Mouse (Mus musculus): Measurements from ENCODE around the gene Siae. TPM values are rescaled to one million over a fixed set of nuclear protein-coding genes. Genes with fewer than 3 reads are reported as not detected.

The Siae gene
- polyA plus RNA-seq, 1 experiment from 2014 or later, result 8.6 TPM

DNA sequence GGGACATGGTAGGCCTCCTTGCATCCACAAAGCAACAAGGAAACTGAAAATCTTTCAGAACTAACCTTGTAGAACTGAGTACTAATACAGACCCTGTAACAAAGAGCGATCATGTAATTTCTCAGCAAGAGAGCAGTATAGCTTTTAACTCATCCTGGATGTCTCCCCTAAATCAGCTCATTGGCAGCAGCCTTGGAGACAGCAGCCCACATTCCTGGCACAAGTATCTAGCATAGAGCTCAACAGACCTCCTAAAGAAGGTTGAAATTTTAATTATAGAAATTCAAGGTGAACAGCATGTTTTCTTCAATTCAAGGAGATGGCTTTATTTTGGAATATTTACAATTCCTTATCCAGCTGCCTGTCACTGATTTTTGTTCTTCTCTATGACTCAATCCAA, 125.6 kb downstream of the Siae start:
- no peak overlapping the region for H3K27ac ChIP-seq (ENCODE audit: low read depth, low read length)
- DNase-seq (ENCODE audit: low spot score) (no peak), ATAC-seq (replicated peaks; ENCODE audit: low FRiP score) (no peak)
- H3K36me3 ChIP-seq (ENCODE audit: control insufficient read depth, insufficient read depth, low read length), result no peaks in the 10 kb centered on the region
- H3K9ac ChIP-seq (ENCODE audit: low read depth, low read length), result no peak overlapping the region
- no peaks in the 10 kb centered on the region for H3K4me1 ChIP-seq (replicated peaks; ENCODE audit: control insufficient read depth, insufficient read depth, low read length)
- no peaks in the 10 kb centered on the region for H3K27me3 ChIP-seq (replicated peaks; ENCODE audit: control insufficient read depth, insufficient read depth, low read length)
- H3K9me3 ChIP-seq (ENCODE audit: control insufficient read depth, low read length), result no peaks in the 10 kb centered on the region
- WGBS, result 87% methylated on average over 1 of the region's 1 CpGs
- no peak overlapping the region for H3K4me3 ChIP-seq (ENCODE audit: low read depth, low read length)
- H3K4me2 ChIP-seq, result no peak overlapping the region

DNA sequence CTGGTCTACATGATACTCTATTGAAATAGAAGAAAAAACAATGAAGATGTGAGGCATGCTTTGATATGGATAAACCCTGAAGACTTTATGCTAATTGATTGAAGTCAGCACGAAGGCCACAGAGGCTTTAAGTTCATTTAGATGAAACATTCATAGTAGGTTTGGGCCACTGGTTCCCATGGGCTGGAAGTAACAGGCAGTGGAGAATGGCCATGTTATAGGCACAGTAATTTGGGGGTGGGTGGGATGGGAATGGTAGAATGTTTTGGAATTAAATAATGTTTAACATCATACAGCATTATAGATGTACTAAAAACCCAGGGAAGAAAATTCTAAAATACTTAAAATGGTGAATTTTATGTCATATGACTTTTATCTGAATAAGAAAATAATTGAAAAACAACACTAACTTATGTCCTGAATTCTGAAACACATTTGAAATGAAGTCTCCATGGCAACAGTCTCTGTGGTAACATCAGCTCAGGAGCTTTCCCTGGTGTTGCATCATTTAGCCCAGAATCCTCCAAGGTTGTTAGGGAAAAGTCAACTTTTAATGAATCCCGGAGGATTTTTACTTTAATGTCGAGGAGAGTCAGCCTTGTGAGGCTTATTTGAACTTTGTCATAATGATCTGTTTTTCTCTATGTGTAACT, 131.9 kb downstream of the Siae start:
- H3K9ac ChIP-seq (ENCODE audit: low read depth, low read length), result no peak overlapping the region
- WGBS, result 81% methylated on average over 3 of the region's 3 CpGs
- DNase-seq (ENCODE audit: low spot score), result no peak
- no peaks in the 10 kb centered on the region for H3K4me1 ChIP-seq (replicated peaks; ENCODE audit: control insufficient read depth, insufficient read depth, low read length)
- no peak overlapping the region for H3K27ac ChIP-seq (ENCODE audit: low read depth, low read length)
- no peaks in the 10 kb centered on the region for H3K27me3 ChIP-seq (replicated peaks; ENCODE audit: control insufficient read depth, insufficient read depth, low read length)
- no peak overlapping the region for H3K4me3 ChIP-seq (ENCODE audit: low read depth, low read length)
- H3K4me2 ChIP-seq, result no peak overlapping the region
- no peak for ATAC-seq (replicated peaks; ENCODE audit: low FRiP score)
- no peaks in the 10 kb centered on the region for H3K36me3 ChIP-seq (ENCODE audit: control insufficient read depth, insufficient read depth, low read length)
- no peaks in the 10 kb centered on the region for H3K9me3 ChIP-seq (ENCODE audit: control insufficient read depth, low read length)

DNA sequence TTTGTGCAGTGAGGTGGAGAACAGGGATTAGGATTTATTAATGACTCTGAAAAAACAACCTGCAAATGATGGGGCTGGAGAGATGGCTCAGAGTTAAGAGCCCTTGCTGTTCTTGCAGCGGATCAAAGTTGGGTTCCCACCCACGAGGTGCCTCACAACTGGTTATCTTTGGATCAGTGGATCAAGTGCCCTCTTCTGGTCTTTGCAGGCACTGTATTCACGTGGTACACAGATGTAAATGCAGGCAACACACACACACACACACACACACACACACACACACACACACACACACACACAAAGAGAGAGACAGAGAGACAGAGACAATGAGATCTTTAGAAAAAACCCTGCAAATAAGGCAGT, 132.4 kb downstream of the Siae start:
- Histone ChIP-seq H3K4me2 (no peak overlapping the region), H3K27me3 (replicated peaks; ENCODE audit: control insufficient read depth, insufficient read depth, low read length) (no peaks in the 10 kb centered on the region), H3K4me3 (ENCODE audit: low read depth, low read length) (no peak overlapping the region), H3K27ac (ENCODE audit: low read depth, low read length) (no peak overlapping the region), H3K36me3 (ENCODE audit: control insufficient read depth, insufficient read depth, low read length) (no peaks in the 10 kb centered on the region), H3K9ac (ENCODE audit: low read depth, low read length) (no peak overlapping the region), H3K4me1 (replicated peaks; ENCODE audit: control insufficient read depth, insufficient read depth, low read length) (no peaks in the 10 kb centered on the region), H3K9me3 (ENCODE audit: control insufficient read depth, low read length) (no peaks in the 10 kb centered on the region)
- WGBS, result 44% methylated on average over 3 of the region's 3 CpGs
- DNase-seq (ENCODE audit: low spot score) (no peak), ATAC-seq (replicated peaks; ENCODE audit: low FRiP score) (no peak)

DNA sequence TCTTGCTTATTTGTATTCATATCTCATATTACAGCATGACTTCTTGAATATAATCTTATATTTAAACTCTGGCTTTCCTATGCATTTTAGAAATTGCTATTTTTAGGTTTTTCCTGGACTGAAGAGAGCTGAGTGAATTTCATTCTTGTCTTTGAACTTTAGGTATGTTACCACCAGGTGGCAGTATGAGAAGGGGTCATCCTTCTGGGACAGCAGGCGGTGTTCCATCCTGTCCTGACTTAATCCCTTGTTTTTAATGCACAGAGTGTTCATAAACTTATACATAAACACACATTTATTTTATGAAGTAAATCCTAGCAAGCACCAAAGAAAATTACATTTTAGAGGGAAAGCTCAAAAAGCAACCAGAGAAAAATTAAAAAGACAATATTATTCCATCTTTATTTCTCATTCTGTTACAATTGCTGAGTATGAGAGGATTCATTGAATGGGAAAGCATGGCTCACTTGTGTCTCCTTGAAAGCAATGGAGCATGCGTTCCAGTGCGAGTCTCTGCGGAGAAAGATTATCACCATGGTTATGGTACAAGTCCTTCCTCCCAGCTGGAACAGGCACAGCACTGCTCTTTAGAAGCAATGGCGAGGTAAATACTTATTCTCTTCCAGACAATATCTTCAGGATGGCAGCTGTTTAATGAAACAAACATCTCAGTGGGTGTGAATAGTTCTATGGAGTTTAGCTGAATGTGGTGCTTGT, 134.6 kb downstream of the Siae start:
- Histone ChIP-seq H3K4me3 (ENCODE audit: low read depth, low read length) (no peak overlapping the region), H3K27ac (ENCODE audit: low read depth, low read length) (no peak overlapping the region), H3K9ac (ENCODE audit: low read depth, low read length) (no peak overlapping the region), H3K36me3 (ENCODE audit: control insufficient read depth, insufficient read depth, low read length) (no peaks in the 10 kb centered on the region), H3K9me3 (ENCODE audit: control insufficient read depth, low read length) (no peaks in the 10 kb centered on the region), H3K4me1 (replicated peaks; ENCODE audit: control insufficient read depth, insufficient read depth, low read length) (no peaks in the 10 kb centered on the region), H3K4me2 (no peak overlapping the region), H3K27me3 (replicated peaks; ENCODE audit: control insufficient read depth, insufficient read depth, low read length) (no peaks in the 10 kb centered on the region)
- DNase-seq (ENCODE audit: low spot score) (no peak), ATAC-seq (replicated peaks; ENCODE audit: low FRiP score) (no peak)
- 53% methylated on average over 5 of the region's 5 CpGs for WGBS

Other genes with a start within 250 kb of the Siae start
- 6.4 and 6.6 TPM in 2 replicates for gene Ccdc15, start 207.3 kb upstream of the Siae start, polyA plus RNA-seq (2014; fragmentation: Nextera tagmentation; extraction: Ambion mirVana)
- not detected in 2 replicates for gene Hepacam, start 188.3 kb upstream of the Siae start, polyA plus RNA-seq (2014; fragmentation: Nextera tagmentation; extraction: Ambion mirVana)
- 7.6 and 8.5 TPM in 2 replicates for gene Robo4, start 153.8 kb upstream of the Siae start, polyA plus RNA-seq (2014; fragmentation: Nextera tagmentation; extraction: Ambion mirVana)
- gene Robo3, start 122.5 kb upstream of the Siae start, polyA plus RNA-seq (2014; fragmentation: Nextera tagmentation; extraction: Ambion mirVana), result 0.18 and 0.32 TPM in 2 replicates
- 13.2 and 17.7 TPM in 2 replicates for gene Msantd2, start 66.4 kb upstream of the Siae start, polyA plus RNA-seq (2014; fragmentation: Nextera tagmentation; extraction: Ambion mirVana)
- 34.9 and 36.6 TPM in 2 replicates for gene Esam, start 27.6 kb upstream of the Siae start, polyA plus RNA-seq (2014; fragmentation: Nextera tagmentation; extraction: Ambion mirVana)
- gene Vsig2, start 16.4 kb upstream of the Siae start, polyA plus RNA-seq (2014; fragmentation: Nextera tagmentation; extraction: Ambion mirVana), result 0.66 and 1.5 TPM in 2 replicates
- 20.8 and 23.6 TPM in 2 replicates for gene Nrgn, start 2.8 kb upstream of the Siae start, polyA plus RNA-seq (2014; fragmentation: Nextera tagmentation; extraction: Ambion mirVana)
- gene Spa17, start 58.0 kb downstream of the Siae start, polyA plus RNA-seq (2014; fragmentation: Nextera tagmentation; extraction: Ambion mirVana), result 3.9 and 4.9 TPM in 2 replicates
- 127 and 128 TPM in 2 replicates for gene Tbrg1, start 101.6 kb downstream of the Siae start, polyA plus RNA-seq (2014; fragmentation: Nextera tagmentation; extraction: Ambion mirVana)
- gene Panx3, start 113.5 kb downstream of the Siae start, polyA plus RNA-seq (2014; fragmentation: Nextera tagmentation; extraction: Ambion mirVana), result not detected in 2 replicates
- not detected in 2 replicates for gene Olfr160, start 160.6 kb downstream of the Siae start, polyA plus RNA-seq (2014; fragmentation: Nextera tagmentation; extraction: Ambion mirVana)
- gene Olfr874, start 189.4 kb downstream of the Siae start, polyA plus RNA-seq (2014; fragmentation: Nextera tagmentation; extraction: Ambion mirVana), result not detected in 2 replicates
- not detected in 2 replicates for gene Olfr875, start 216.2 kb downstream of the Siae start, polyA plus RNA-seq (2014; fragmentation: Nextera tagmentation; extraction: Ambion mirVana)
- gene Olfr876, start 247.3 kb downstream of the Siae start, polyA plus RNA-seq (2014; fragmentation: Nextera tagmentation; extraction: Ambion mirVana), result not detected in 2 replicates

Data from liver, embryonic 11.5 days (tissue).